Mouse (Mus musculus) B cell, adult 62 days (primary cell): ENCODE measurements around the gene Myo9b. TPM values are rescaled to one million over a fixed set of nuclear protein-coding genes. Genes with fewer than 3 reads are reported as not detected.

Experiments used
- total RNA-seq: library from RNA; stranded (reverse); gene quantifications from 4 replicates; pipeline ENCODE4 v1.2.4, GENCODE M21; 2023

The Myo9b gene
- total RNA-seq: 101 to 110 TPM (median 107 TPM) in 4 replicates

GRCm38 (mm10) chr8:71272286-71273150 is at the start of gene Myo9b, which contains the start of gene Haus8:
Gene Myo9b (plus strand): TSS chr8:71272714.
Gene Haus8 (minus strand): TSS chr8:71272934.

GRCm38 (mm10) chr8:71366771-71367528 is 94.4 kb downstream of the Myo9b start, which contains the start of gene Use1:
Gene Use1 (plus strand): TSS chr8:71366848.

GRCm38 (mm10) chr8:71371236-71371848 is 98.8 kb downstream of the Myo9b start, which contains the start of gene Ocel1:
Gene Ocel1 (plus strand): TSS chr8:71371298.

GRCm38 (mm10) chr8:71381421-71381970 is 109.0 kb downstream of the Myo9b start, which contains the start of gene Nr2f6:
Gene Nr2f6 (minus strand): TSS chr8:71381960.

GRCm38 (mm10) chr8:71395629-71396028 is 123.1 kb downstream of the Myo9b start, which contains the start of gene Ushbp1:
Gene Ushbp1 (minus strand): TSS chr8:71395802.

GRCm38 (mm10) chr8:71396639-71397305 is 124.3 kb downstream of the Myo9b start, which contains the start of gene Babam1:
Gene Babam1 (plus strand): TSS chr8:71396861.

GRCm38 (mm10) chr8:71405401-71406098 is 133.0 kb downstream of the Myo9b start, which contains the start of gene Ankle1:
Gene Ankle1 (plus strand): TSS chr8:71406010.

Other genes starting within 250 kb of the Myo9b start
- gene Haus8, start 220 bp downstream of the Myo9b start, total RNA-seq: 20.3 to 26.3 TPM (median 22.7 TPM) in 4 replicates
- 279 to 295 TPM (median 290 TPM) in 4 replicates for gene Use1, start 94.1 kb downstream of the Myo9b start, total RNA-seq
- 16.4 to 24.5 TPM (median 23.0 TPM) in 4 replicates for gene Ocel1, start 98.6 kb downstream of the Myo9b start, total RNA-seq
- 12.5 to 15.7 TPM (median 13.8 TPM) in 4 replicates for gene Nr2f6, start 109.2 kb downstream of the Myo9b start, total RNA-seq
- not detected in 4 replicates for gene Ushbp1, start 123.1 kb downstream of the Myo9b start, total RNA-seq
- gene Babam1, start 124.1 kb downstream of the Myo9b start, total RNA-seq: 86.1 to 104 TPM (median 93.2 TPM) in 4 replicates
- gene Ankle1, start 133.3 kb downstream of the Myo9b start, total RNA-seq: 0.39 to 1.6 TPM (median 0.60 TPM) in 4 replicates
- gene Abhd8, start 190.9 kb downstream of the Myo9b start, total RNA-seq: 12.0 to 14.3 TPM (median 12.5 TPM) in 4 replicates
- gene Mrpl34, start 192.2 kb downstream of the Myo9b start, total RNA-seq: 28.3 to 38.5 TPM (median 35.1 TPM) in 4 replicates
- gene Dda1, start 196.5 kb downstream of the Myo9b start, total RNA-seq: 100 to 118 TPM (median 108 TPM) in 4 replicates
- 11.7 to 13.0 TPM (median 12.1 TPM) in 4 replicates for gene Ano8, start 213.2 kb downstream of the Myo9b start, total RNA-seq
- 14.6 to 19.6 TPM (median 17.3 TPM) in 4 replicates for gene Gtpbp3, start 215.4 kb downstream of the Myo9b start, total RNA-seq
- gene Plvap, start 239.0 kb downstream of the Myo9b start, total RNA-seq: 0.49 TPM in 1 of 4 replicates, not detected in the others